Mouse (Mus musculus) ovary, adult 10 weeks (tissue): ENCODE data around the gene Vwa5a. TPM values are rescaled to one million over a fixed set of nuclear protein-coding genes. Genes with fewer than 3 reads are reported as not detected.

Experiments
- polyA plus RNA-seq: library from polyadenylated mRNA; stranded (reverse); fragments of 350-450 nt; fragmentation: Illumina TruSeq; extraction: RNeasy Lipid Tissue Mini Kit (QIAGEN cat#74804); gene quantifications from one replicate; pipeline ENCODE4 v1.2.3, GENCODE M21; 2014

Gene Vwa5a
- polyA plus RNA-seq, result 116 TPM

DNA sequence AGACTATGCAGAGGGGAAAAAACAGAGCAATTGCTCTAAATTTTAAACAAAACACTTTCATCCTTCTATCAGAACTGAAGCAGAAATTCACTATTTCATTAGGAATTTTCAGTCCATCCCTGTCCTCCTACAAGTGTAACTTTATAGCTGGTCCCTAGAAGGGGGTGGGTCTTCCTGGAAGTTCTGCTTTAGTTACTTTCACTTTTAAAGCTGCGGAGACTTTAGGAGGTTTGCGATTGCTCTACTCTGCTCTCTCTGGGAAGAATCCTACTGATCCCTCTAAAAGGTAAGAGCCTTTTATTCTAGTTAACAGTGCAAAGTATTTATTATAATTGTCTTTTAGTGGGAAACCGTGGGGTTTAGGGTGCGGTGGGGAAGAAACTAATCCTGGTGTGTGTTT is at the start of gene Vwa5a:
Vwa5a (plus strand) TSS at position 167 of the 400 bp plus-strand sequence.

DNA sequence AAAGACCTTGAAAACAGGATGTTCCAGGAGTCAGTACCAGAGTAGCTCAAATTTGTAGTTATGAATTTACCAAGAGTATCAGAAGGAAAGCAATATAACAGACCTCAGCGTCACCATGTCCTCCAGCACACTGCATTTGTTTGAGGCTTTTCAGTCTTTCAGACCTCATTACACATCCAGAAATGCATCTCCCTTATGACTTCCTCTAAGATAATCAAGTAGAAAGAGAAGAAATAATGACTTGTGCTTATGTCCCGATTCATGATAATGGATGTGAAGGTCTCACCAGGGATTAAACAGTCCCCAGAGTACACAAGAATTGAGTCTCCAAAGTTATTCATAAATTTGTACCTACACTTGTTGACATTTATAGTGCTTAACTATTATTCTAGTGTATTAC is 43.6 kb upstream of the Vwa5a start, which contains the start of gene Olfr918:
Olfr918 (minus strand) TSS at position 101 of the 400 bp plus-strand sequence.

DNA sequence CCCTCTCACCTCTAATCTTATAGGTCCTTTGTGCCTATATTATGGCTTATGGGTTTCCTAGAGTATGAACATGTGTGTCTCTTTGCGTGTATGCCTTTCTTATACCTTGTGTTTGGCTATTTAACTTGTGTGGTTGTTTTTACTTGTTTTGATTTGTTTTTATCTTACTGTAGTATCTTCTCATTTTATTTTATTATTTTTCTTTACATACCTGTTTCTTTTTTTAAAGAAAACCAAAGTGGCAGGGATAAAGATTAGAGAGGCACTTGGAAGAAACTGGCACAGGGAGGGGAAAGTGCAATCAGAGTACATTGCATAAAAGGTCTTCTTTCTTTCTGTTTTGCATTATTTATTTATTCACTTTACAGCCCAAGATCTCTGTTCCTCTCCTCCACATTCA is 33.9 kb downstream of the Vwa5a start, which contains the start of gene Olfr920:
Olfr920 (plus strand) TSS at position 301 of the 400 bp plus-strand sequence.

DNA sequence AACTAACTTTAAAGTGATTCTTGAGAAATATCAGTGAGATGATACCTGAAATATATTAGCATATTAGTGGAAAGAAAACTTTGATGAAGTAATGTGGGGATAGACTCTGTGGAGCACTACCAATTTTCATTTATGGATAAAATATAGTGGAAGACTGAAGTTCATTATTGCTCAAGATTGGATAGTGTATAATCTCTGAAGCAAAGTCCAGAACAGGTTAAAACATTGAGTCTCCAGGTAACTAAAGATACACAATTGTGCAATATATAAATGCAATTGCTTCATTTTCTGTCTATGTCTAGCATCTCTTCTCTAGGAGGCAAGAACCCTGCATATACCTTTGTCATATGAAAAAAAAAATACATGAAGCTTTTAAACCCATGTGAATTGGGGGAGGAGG is 54.7 kb downstream of the Vwa5a start, which contains the start of gene Olfr921:
Olfr921 (plus strand) TSS at position 301 of the 400 bp plus-strand sequence.

Other genes starting within 250 kb of the Vwa5a start
- not detected for gene Olfr905, start 247.2 kb upstream of the Vwa5a start, polyA plus RNA-seq
- not detected for gene Olfr906, start 231.2 kb upstream of the Vwa5a start, polyA plus RNA-seq
- gene Olfr907, start 222.5 kb upstream of the Vwa5a start, polyA plus RNA-seq, result not detected
- gene Olfr911-ps1, start 196.7 kb upstream of the Vwa5a start, polyA plus RNA-seq, result not detected
- gene Olfr910, start 180.4 kb upstream of the Vwa5a start, polyA plus RNA-seq, result not detected
- not detected for gene Olfr912, start 138.1 kb upstream of the Vwa5a start, polyA plus RNA-seq
- gene Olfr913, start 125.5 kb upstream of the Vwa5a start, polyA plus RNA-seq, result not detected
- gene Olfr914, start 113.2 kb upstream of the Vwa5a start, polyA plus RNA-seq, result not detected
- gene Olfr916, start 58.4 kb upstream of the Vwa5a start, polyA plus RNA-seq, result not detected
- not detected for gene Olfr917, start 52.4 kb upstream of the Vwa5a start, polyA plus RNA-seq
- gene Olfr918, start 43.7 kb upstream of the Vwa5a start, polyA plus RNA-seq, result not detected
- gene Olfr919, start 14.6 kb upstream of the Vwa5a start, polyA plus RNA-seq, result not detected
- 0.80 TPM for gene Olfr920, start 34.0 kb downstream of the Vwa5a start, polyA plus RNA-seq
- gene Olfr921, start 54.8 kb downstream of the Vwa5a start, polyA plus RNA-seq, result not detected
- not detected for gene Olfr922, start 96.3 kb downstream of the Vwa5a start, polyA plus RNA-seq
- not detected for gene Olfr923, start 108.3 kb downstream of the Vwa5a start, polyA plus RNA-seq
- not detected for gene Olfr924, start 126.2 kb downstream of the Vwa5a start, polyA plus RNA-seq
- gene Olfr26, start 136.8 kb downstream of the Vwa5a start, polyA plus RNA-seq, result not detected
- not detected for gene Olfr926, start 158.9 kb downstream of the Vwa5a start, polyA plus RNA-seq
- not detected for gene Olfr930, start 211.5 kb downstream of the Vwa5a start, polyA plus RNA-seq